Mouse (Mus musculus) spleen, adult 2 months (tissue): Measurements from ENCODE around the gene Cdh4. TPM values are rescaled to one million over a fixed set of nuclear protein-coding genes. Genes with fewer than 3 reads are reported as not detected.

Experiments used
- DNase-seq, 2 experiments: peaks; one replicate each; pipeline versions ENCODE4 v3.0.0 to v3.0.0-alpha.2; 2012 to 2021; ENCODE audit warnings: low spot score in 2 of 2, low read depth in 1 of 2
- H3K27ac ChIP-seq: fragments of 200-500 bp; 2 replicates; pipeline ENCODE4 v1.5.1; 2012; ENCODE audit warnings: low read length, inconsistent platforms; ENCODE audit not compliant: insufficient read depth
- H3K27me3 ChIP-seq: fragments of 200-500 bp; 2 replicates; pipeline ENCODE4 v1.6.1; 2012; ENCODE audit warnings: mild to moderate bottlenecking, moderate library complexity, low read length, inconsistent platforms; ENCODE audit not compliant: control insufficient read depth, insufficient read depth
- H3K36me3 ChIP-seq: fragments of 200-500 bp; 2 replicates; pipeline ENCODE4 v1.6.1; 2012; ENCODE audit warnings: mild to moderate bottlenecking, low read length, inconsistent platforms; ENCODE audit not compliant: control insufficient read depth, insufficient read depth
- H3K4me1 ChIP-seq: fragments of 200-500 bp; 2 replicates; pipeline ENCODE4 v1.6.1; 2011; ENCODE audit warnings: inconsistent platforms; ENCODE audit not compliant: control insufficient read depth, insufficient read depth, insufficient read length
- H3K4me3 ChIP-seq: fragments of 200-500 bp; 2 replicates; pipeline ENCODE4 v1.5.1; 2011; ENCODE audit warnings: mild to moderate bottlenecking, inconsistent platforms; ENCODE audit not compliant: insufficient read depth, insufficient read length; ENCODE audit errors: extremely low read depth
- CTCF ChIP-seq: fragments of 200-500 bp; IDR thresholded peaks from 2 replicates; pipeline ENCODE4 v1.5.1; 2011; ENCODE audit warnings: mild to moderate bottlenecking, inconsistent platforms; ENCODE audit not compliant: insufficient read depth, insufficient read length, insufficient replicate concordance; ENCODE audit errors: extremely low read depth
- POLR2A ChIP-seq: fragments of 200-500 bp; IDR thresholded peaks from 2 replicates; pipeline ENCODE4 v1.6.1; 2011; ENCODE audit warnings: low read depth, low read length, inconsistent platforms
- WGBS: fragments of 180-500 bp; shearing (Covaris S2); methylation state at CpG from one replicate; pipeline ENCODE4 v1.1.7; 2018; 5-methylcytosine and 5-hydroxymethylcytosine counted together
- polyA plus RNA-seq: library from polyadenylated mRNA; depleted of rRNA; stranded (reverse); fragments of >200 nt; gene quantifications from 2 replicates; pipeline ENCODE4 v1.2.3, GENCODE M21; 2012

Gene Cdh4
- polyA plus RNA-seq, 1 experiment: 1.0 TPM

DNA sequence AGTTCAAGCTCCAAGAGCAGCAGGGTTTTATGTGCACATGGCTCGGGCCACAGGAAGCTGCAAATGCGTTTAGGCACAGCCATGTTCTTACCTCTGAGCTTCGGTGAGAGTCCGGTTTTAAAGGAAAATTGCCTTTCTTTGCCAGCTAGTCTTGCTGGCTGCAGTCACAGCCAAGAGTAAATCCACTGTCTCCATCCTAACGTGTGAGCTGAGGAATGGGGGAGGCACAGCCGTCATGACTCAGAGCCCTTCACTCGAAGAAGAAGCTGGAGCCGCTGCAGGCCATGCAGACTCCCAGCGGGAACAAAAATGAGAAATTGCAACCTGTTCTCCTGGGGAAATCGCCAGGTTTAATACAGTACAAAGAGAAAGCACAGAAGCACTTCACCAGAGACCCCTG lies 395.0 kb downstream of the Cdh4 start:
- WGBS: 74% methylated on average over 10 of the region's 10 CpGs
- H3K4me3 ChIP-seq: no peak overlapping the region
- H3K27ac ChIP-seq: no peak overlapping the region
- TF ChIP-seq POLR2A: no peak
- TF ChIP-seq CTCF: no peak
- no peaks in the 10 kb centered on the region for H3K27me3 ChIP-seq
- no peak for DNase-seq
- H3K36me3 ChIP-seq: no peaks in the 10 kb centered on the region
- H3K4me1 ChIP-seq: no peaks in the 10 kb centered on the region

DNA sequence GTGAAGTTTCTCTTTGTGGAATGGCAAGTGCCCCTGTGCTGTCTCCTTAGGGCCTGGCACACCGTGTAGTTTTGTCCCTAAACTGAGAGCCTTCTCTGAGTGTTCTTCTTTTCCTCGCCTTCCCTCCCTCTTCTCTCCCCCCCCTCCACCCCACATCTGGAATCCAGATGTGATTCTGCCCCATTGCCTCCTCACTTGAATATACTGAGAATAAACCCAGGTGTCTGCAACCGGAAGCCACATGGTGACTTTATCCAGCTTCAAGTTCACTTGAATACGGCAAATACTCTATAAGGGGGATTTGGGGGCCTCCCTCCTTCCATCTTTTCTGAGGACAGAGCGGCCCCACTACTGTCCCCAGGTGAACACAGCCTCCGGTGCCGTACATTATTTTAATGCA lies 395.8 kb downstream of the Cdh4 start:
- 88% methylated on average over 7 of the region's 7 CpGs for WGBS
- H3K27me3 ChIP-seq: no peaks in the 10 kb centered on the region
- TF ChIP-seq POLR2A (no peak), CTCF (no peak)
- H3K4me3 ChIP-seq: no peak overlapping the region
- H3K4me1 ChIP-seq: no peaks in the 10 kb centered on the region
- H3K27ac ChIP-seq: no peak overlapping the region
- H3K36me3 ChIP-seq: no peaks in the 10 kb centered on the region
- DNase-seq: no peak

DNA sequence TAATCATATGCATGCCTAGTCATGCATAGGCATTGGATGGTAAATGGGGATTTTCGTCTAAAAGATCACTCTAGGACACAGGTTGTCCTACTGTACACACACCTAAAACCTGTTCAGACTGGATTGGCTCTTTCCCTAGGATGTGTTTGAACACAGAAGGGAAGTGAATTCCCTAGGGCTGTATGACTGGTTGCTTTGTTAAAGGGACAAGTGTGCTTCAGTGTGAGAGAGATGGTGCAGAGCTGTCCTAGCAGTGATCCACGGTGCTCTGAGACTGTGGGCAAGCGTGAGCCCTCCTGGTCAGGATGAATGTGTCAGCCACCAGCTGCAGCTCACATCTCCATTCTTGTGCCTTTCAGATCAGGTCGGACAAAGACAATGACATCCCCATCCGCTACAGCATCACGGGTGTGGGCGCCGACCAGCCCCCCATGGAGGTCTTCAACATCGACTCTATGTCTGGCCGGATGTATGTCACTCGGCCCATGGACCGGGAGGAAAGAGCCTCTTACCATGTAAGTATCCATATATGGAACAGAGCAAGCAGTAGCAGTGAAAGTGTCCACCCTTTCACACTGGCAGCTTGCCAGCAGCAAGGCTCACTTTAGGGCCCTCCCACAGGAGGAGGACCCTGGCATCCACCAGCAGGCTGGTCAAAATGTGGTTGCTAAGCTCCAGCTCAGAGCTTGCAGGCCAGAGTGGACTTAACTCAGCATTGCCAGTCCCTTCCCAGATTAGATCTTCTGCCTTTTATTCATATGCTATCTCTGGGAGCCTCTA lies 400.6 kb downstream of the Cdh4 start:
- H3K4me3 ChIP-seq: no peak overlapping the region
- 78% methylated on average over 12 of the region's 12 CpGs for WGBS
- no peaks in the 10 kb centered on the region for H3K4me1 ChIP-seq
- no peaks in the 10 kb centered on the region for H3K36me3 ChIP-seq
- no peak for DNase-seq
- H3K27ac ChIP-seq: no peak overlapping the region
- no peaks in the 10 kb centered on the region for H3K27me3 ChIP-seq
- TF ChIP-seq POLR2A (no peak), CTCF (no peak)

DNA sequence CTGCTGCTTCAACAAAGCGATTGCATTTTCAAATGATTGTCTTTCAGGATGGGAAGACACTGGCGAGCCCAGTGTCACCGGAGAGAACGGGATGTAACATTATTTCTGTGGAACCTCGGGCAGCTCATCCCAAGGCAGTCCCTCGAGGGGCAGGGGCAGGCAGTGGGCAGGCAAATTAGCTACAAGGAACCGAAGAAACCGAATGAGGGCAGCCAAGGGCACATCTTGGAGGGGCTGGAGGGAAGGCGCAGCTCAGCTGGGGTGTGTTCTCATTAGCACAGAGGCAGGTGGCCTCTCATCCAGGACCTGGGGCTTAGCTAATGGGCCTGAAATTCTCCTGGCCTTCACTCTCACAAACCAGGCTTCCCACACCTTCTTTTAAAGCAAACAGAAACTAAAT lies 407.5 kb downstream of the Cdh4 start:
- no peak overlapping the region for H3K4me3 ChIP-seq
- H3K36me3 ChIP-seq: no peaks in the 10 kb centered on the region
- H3K27ac ChIP-seq: no peak overlapping the region
- no peaks in the 10 kb centered on the region for H3K4me1 ChIP-seq
- TF ChIP-seq POLR2A (no peak), CTCF (no peak)
- WGBS: 66% methylated on average over 9 of the region's 9 CpGs
- no peak for DNase-seq
- H3K27me3 ChIP-seq: no peaks in the 10 kb centered on the region

DNA sequence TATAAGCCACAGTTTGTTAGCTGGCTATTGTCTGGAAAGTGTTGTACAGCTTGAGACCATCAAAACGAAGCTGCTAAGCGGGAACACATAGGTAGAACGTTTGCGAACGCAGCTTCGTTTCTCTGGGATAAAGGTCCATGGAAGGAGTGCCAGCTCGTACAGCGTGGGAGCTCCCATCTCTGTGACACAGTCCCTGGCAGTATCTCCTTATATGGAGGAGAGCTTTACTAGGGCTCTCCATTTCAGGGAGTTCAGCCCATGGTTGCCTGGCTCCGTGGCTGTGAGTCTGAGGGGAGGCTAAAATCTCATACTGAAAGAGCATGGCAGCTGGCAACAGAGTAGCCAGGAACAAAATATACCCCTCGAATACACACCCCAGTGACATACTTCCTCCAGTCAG lies 409.9 kb downstream of the Cdh4 start:
- Histone ChIP-seq H3K27me3 (no peaks in the 10 kb centered on the region), H3K27ac (no peak overlapping the region), H3K36me3 (no peaks in the 10 kb centered on the region), H3K4me3 (no peak overlapping the region), H3K4me1 (no peaks in the 10 kb centered on the region)
- no peak for DNase-seq
- 72% methylated on average over 10 of the region's 10 CpGs for WGBS
- no peak for TF ChIP-seq CTCF

DNA sequence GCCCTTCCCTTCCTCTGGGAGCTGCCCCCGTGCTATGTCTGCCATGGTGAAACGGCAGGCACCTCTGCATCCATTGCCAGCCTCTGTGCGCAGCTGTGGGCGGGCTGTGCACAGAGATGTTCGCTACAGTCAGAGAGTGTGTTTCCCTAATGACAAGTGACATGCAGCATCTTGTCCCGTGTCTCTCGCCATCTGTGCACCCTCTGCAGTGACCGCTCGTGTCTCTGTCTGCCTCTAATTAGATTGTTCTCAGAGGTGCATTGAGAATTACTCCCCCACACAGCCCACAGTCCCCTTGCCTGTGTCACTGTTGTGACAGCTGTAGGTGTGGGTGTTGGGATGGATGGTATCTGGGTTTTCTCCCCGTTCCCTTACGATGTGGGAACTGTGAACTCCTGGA lies 410.6 kb downstream of the Cdh4 start:
- Histone ChIP-seq H3K36me3 (no peaks in the 10 kb centered on the region), H3K27me3 (no peaks in the 10 kb centered on the region), H3K4me1 (no peaks in the 10 kb centered on the region), H3K27ac (no peak overlapping the region), H3K4me3 (no peak overlapping the region)
- 84% methylated on average over 11 of the region's 11 CpGs for WGBS
- DNase-seq: no peak
- TF ChIP-seq POLR2A (no peak), CTCF (no peak)

DNA sequence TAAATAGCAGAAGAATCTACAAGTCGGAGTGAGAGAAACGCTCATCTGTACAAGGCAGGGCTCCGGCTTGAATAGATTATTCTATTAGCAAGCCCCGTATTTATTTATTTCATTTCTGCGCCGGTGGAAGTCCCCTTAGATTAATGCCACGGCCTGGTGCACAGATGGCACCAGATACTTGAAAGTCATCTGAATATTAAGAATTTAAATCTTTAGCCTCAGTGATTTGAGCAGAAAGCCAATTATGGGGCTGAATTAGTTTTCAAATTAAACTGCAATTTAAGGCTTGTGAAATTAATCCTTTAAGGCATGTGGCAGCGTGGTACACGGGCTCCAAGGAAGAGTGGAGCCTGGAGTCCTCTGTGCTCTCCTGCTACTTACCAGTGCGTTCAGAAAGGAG lies 411.7 kb downstream of the Cdh4 start:
- no peak for TF ChIP-seq POLR2A
- TF ChIP-seq CTCF: no peak
- 85% methylated on average over 10 of the region's 10 CpGs for WGBS
- no peak for DNase-seq
- Histone ChIP-seq H3K27me3 (no peaks in the 10 kb centered on the region), H3K27ac (no peak overlapping the region), H3K4me1 (no peaks in the 10 kb centered on the region), H3K4me3 (no peak overlapping the region), H3K36me3 (no peaks in the 10 kb centered on the region)
